Mouse (Mus musculus) thymus, postnatal 36 days (tissue): ENCODE measurements at regions not wholly inside any gene's neighbourhood (a gene's known extent, or its start where the extent isn't known, plus 50 kb on each side); places are given as distances from the start of the nearest gene placed in this dataset.
A peak's percentile ranks its signal among the peaks of the same experiment; 100 is the strongest.
"Not testable (repeated sequence)": the region's sequence is repeated elsewhere in the genome, so short reads cannot be mapped to it uniquely, and the experiment has no call there.

ENCODE experiments used
- DNase-seq, 2 experiments: peaks; one replicate each; pipeline ENCODE4 v3.0.0; 2022; ENCODE audit warnings: mixed read lengths in 2 of 2

GRCm38 (mm10) chr16:3114473-3115335 is 476.1 kb upstream of the Olfr161 start:
- DNase-seq: peak; percentile 26 to 51

DNA sequence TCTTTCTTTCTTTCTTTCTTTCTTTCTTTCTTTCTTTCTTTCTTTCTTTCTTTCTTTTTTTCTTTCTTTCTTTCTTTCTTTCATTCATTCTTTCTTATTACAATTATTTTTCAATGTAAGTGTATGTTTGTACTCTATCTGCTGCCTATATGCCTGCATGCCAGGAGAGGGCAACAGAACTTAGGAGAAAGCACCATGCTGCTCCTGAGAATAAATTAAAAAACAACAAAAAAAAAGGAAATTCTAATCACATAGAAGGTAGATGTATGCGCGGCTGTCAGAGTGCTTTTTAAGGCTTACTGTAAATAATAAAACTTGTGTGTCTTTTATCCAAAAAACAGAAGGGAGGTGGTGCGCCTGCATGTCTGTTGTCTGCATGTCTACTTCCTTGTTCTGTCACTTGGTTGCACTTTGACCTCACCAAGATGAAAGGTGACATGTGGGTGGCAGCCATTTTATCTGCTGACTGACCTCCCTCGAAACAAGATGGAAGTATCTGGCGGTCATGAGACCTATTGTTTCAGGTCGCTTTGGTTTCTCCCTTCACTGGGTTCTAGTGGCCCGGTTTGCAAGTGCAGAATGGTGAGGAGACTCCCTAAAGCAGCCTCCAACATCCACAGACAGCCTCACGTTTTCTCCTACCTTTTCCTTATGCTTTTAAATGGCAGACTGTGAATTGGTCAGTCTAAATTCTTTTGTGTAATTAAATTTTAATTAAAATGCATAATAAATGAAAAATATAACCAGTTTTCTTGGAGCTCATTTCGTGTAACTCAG is 475.3 kb upstream of the Olfr161 start:
- DNase-seq: peak in 1 of 2 experiments; percentile 8

DNA sequence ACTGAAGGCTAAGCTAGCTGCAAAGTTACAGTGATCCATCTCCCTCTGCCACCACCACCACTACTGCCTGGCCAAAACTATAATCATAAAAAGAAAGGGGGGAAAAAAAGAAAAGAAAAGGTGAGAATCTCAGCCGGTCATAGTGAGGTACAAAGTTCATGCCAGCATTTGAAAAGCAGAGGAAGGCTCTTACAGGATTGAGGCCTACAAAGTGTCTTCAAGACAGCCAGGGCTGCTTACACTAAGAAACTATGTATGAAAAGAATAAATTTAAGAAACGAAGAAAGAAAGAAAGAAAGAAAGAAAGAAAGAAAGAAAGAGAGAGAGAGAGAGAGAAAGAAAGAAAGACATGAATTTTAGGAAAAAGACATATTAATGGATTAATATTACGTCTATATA is 474.7 kb upstream of the Olfr161 start:
- not testable (repeated sequence) for DNase-seq

GRCm38 (mm10) chr16:3121216-3121615 is 469.6 kb upstream of the Olfr161 start:
- not testable (repeated sequence) for DNase-seq

DNA sequence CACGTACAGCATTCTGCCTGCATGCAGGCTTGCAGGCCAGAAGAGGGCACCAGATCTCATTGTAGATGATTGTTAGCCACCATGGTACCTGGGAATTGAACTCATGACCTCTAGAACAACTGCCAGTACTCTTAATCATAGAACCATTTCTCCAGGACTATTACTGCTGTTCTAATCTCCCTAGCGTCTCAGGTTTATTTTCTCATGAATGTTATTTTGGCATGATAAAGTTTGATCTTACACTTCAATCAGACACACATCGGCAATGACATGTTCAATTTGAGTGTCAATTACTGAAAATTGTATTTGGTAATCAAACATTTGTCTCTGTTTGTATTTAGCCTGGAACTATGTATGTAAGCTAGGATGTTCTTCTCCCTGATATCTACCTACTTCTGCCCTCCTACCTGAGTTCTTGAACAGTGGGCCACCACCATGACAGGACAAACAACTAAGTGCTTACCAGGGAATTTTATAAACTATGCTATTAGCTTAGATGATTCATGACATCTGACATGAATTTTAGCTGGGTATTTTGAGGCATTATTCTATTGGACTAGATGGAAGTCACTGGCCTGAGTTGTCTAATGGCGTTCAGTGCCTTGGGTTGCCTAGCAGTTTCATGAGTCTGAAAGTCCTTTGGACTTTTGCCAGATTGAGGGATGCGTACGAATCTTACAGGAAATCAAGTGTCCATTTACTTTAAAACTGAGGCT is 468.5 kb upstream of the Olfr161 start:
- not testable (repeated sequence) for DNase-seq

DNA sequence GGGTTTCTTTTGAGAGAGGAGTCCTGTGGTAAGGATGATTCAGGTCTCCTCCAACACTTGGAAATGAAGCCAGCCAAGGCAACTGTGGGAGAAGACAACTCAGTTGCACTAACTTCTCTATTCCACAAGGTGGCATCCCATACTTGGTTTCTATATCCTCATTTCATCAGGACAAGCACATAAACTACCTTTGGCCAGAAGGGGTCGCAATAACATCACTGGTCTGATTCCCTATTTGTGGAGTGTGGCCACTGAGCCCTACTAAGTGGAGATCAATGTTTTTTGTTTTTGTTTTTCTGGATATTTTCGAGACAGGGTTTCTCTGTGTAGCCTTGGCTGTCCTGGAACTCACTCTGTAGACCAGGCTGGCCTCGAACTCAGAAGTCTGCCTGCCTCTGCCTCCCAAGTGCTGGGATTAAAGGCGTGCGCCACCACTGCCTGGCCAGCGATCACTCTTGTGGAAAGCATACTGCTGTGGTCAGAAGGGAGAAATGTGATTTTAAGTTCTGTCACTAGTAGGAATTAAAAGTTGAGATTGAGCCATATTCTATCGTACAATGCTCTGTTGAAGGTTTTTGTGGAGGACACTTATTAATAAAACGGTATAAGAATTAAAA is 467.9 kb upstream of the Olfr161 start:
- DNase-seq: peak; percentile 21 to 27

GRCm38 (mm10) chr16:3127317-3127716 is 463.5 kb upstream of the Olfr161 start:
- DNase-seq: not testable (repeated sequence)
